Mouse (Mus musculus) heart, postnatal 0 days (tissue): Measurements from ENCODE around the gene Slc23a2.

Experiments
- CTCF ChIP-seq: IDR thresholded peaks from 2 replicates; pipeline ENCODE4 v1.5.1; 2016; ENCODE audit warnings: antibody characterized with exemption, control low read depth, low read depth
- EP300 ChIP-seq: IDR thresholded peaks from 2 replicates; pipeline ENCODE4 v1.6.1; 2016; ENCODE audit warnings: antibody characterized with exemption, low read depth

DNA sequence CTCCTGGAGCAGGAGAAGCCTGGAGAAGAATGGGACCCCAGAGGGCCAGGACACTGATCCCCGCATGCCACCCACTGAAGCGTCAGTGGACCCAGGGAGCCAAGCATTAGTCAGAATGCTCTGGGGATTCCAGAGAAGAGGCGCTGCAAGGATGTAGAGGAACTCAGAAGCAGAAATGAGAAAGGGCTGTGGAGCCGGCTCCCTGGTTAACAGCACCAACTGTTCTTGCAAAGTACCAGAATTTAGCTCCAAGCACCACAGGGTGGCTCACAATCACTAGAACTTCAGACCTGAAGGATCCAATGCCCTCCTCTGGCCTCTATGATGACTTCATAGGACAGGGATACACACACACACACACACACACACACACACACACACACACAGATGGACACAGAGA, 32.6 kb downstream of the Slc23a2 start:
- no peak for TF ChIP-seq CTCF
- TF ChIP-seq EP300 = no peak
